Mouse (Mus musculus): ENCODE measurements around the gene Zbtb32. TPM values are rescaled to one million over a fixed set of nuclear protein-coding genes. Genes with fewer than 3 reads are reported as not detected.

Zbtb32 gene
- 19.2 TPM for polyA plus RNA-seq (2017; shearing (Covaris generic))

DNA sequence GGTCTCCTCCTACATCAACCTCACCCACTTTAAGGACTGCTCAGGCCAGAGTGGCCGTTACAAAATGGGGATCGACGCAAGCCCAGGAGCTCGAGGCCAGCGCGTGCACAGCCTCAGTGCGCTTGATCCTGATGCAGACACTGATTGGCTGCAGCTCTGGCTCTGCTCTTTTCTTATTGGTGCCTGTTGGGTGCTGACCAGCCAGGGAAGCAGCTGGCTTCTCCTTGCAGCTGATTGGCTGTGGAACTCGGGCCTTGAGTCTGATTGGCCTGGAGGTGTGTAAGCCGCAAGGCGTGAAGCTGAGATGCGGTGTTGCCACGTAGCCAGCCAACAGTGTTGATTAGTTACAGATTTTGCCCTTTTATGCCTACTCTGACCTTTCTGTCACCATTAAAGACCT is at the start of gene Zbtb32:
Zbtb32 (minus strand) TSS at position 124 of the 400 bp plus-strand sequence.

GRCm38 (mm10) chr7:30635752-30636151 is 37.0 kb upstream of the Zbtb32 start, which contains the start of gene Etv2:
TSS of gene Etv2 (minus strand) at chr7:30635852.

DNA sequence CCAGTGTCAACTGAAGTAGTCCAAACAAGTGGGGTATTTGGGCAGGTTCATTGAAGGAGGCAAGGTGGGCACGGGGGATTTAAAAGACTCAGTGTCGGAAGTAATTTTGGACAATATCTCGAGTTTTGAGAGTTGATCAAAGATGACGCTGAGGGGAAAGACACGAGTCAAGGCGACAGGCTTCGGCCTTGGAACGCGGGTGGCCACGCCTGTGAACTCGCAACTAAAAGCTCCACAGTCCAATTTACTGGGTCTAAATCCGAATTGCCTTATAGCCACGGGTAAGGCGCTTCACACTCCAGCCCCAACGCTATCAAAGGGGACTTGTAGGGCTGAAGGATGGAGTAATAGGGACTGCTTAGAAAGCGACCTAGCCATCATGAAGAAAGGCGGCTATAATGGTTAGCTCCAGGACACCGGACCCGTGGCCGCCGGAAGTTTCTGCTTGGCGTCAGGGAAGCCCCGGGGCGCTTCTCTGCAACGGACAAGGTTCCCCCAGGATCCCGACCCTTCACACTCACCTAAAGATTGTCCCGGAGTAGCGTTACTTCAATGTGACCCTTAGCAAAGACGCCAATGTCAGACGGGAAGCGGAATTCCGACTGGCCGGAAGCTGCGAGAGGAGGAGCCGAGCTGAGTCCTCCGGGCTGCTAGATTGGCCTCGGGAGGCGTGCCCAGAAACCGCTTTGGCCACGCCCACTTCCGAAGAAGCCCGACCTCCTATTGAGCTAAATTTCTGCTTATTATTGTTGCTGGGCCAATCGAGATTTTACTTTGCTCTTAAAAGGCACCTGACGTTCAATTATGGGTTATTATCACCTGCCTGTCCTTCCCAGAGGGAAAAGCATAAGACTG is 27.0 kb upstream of the Zbtb32 start, which contains the start of gene Cox6b1:
Cox6b1 (minus strand) TSS at position 622 of the 855 bp plus-strand sequence.

GRCm38 (mm10) chr7:30612654-30613402 is 14.1 kb upstream of the Zbtb32 start, which contains the start of gene Upk1a:
TSS of gene Upk1a (minus strand) at chr7:30612847.

DNA sequence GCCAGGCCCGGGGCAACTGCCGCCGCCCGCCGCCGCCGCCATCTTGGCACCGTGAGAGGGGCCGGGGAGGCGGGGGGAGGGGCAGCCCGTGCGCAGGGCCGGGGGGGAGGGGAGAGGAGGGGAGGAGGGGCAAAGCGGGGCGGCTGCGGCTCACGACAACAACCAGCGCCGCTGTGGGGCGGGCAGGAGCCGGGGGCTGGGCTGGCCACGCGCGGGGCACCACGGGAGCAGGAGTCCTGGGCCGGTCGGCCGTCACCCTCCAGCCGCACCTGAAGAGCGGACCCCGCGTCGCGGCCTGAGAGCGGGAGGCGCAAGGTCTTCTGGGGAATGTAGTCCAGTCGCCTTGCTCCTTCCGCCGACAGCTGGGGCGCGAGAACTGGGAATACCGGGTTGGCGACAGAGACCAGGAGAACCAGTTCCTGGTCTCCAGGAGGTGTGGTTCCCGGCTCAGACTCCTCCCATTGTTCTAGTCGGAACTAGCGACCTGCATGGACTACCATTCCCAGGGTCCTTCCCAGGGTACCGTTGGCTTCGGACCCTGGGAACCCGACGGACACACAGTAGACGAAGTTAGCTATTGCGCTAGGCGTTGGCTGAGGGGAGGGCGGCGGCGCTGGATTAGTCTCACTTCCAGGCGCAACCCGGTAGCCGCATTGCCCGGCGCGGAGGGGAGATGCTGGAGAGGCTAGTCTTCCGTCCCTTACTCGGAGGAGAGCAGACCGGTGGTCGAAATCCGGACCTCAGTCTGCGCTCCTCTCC is 9.9 kb downstream of the Zbtb32 start, which contains the start of gene Kmt2b:
Kmt2b (minus strand) TSS at position 51 of the 759 bp plus-strand sequence.

DNA sequence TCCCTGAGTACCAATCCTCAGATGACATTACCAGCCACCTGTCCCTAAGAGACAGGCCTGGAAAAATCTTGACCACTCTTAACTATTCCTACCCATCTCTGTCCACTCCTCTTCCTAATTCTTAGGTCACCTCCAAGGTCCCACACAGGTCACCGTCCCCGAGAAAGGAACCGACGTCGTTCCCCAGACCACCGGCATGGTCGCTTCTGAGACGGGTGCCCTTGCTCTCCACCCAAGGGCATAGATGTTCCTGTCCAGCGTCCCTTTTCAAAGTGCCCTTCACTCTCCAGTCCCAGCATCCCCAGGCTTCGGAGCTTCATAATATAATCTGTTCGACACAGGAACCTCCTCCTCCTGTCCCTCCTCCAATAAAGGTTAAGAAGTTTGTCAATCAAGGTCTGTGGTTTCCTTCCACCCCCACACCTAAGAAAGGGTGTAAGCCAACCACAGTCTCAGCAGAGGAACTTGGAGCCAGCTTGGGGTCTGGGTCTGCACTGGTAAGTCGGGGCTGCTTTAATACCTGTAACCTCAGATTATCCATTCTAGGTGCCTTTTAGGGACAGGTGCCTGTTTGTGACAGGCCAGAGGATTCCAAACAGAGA is 33.6 kb downstream of the Zbtb32 start, which contains the start of gene Igflr1:
Igflr1 (plus strand) TSS at position 458 of the 602 bp plus-strand sequence.

GRCm38 (mm10) chr7:30563117-30563905 is 35.4 kb downstream of the Zbtb32 start, which contains the start of the genes U2af1l4, Gm49396 and Psenen:
TSS of gene U2af1l4 (plus strand) at chr7:30563301.
TSS of gene Gm49396 (plus strand) at chr7:30563344.
TSS of gene Psenen (minus strand) at chr7:30563627.

DNA sequence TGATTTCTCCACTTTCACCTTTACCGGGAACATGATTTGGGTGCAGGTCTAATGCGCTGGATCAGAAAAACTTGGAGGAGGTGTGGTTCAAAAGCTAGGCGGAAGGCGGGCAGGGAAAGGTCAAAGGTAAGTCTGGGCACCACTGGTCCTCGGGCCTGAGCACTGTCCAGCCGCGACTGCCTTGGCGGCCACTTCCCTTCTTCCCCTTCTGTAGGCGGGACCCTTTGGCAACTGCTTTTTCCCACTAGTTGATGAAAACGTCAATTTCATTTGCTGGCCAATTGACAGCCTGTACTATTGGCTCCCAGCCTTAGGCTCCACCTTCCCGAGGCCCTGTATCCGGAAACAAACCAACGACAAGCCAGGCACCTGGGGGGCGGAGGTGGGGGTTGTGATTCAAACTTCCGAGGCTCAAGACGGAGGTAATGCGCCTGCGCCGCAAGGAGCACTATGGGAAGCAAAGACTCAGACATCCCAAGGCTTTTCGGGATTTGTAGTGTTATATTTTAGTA is 39.2 kb downstream of the Zbtb32 start, which contains the start of gene Lin37:
Lin37 (minus strand) TSS at position 396 of the 512 bp plus-strand sequence.

GRCm38 (mm10) chr7:30552102-30553020 is 46.3 kb downstream of the Zbtb32 start, which contains the start of the genes Hspb6 and Proser3:
TSS of gene Hspb6 (plus strand) at chr7:30552178.
TSS of gene Proser3 (minus strand) at chr7:30552299.

Other genes with a start within 250 kb of the Zbtb32 start
- gene Lrfn3, start 236.1 kb downstream of the Zbtb32 start, polyA plus RNA-seq (2017; shearing (Covaris generic)) = not detected
- gene Tyrobp, start 185.1 kb downstream of the Zbtb32 start, polyA plus RNA-seq (2017; shearing (Covaris generic)) = 14.5 TPM
- 407 TPM for gene Hcst, start 179.1 kb downstream of the Zbtb32 start, polyA plus RNA-seq (2017; shearing (Covaris generic))
- gene Nfkbid, start 177.2 kb downstream of the Zbtb32 start, polyA plus RNA-seq (2017; shearing (Covaris generic)) = 110 TPM
- 7.7 TPM for gene Aplp1, start 153.4 kb downstream of the Zbtb32 start, polyA plus RNA-seq (2017; shearing (Covaris generic))
- not detected for gene Kirrel2, start 141.2 kb downstream of the Zbtb32 start, polyA plus RNA-seq (2017; shearing (Covaris generic))
- gene Nphs1, start 140.6 kb downstream of the Zbtb32 start, polyA plus RNA-seq (2017; shearing (Covaris generic)) = not detected
- not detected for gene Prodh2, start 105.3 kb downstream of the Zbtb32 start, polyA plus RNA-seq (2017; shearing (Covaris generic))
- 1.5 TPM for gene Arhgap33, start 63.8 kb downstream of the Zbtb32 start, polyA plus RNA-seq (2017; shearing (Covaris generic))
- gene Hspb6, start 46.7 kb downstream of the Zbtb32 start, polyA plus RNA-seq (2017; shearing (Covaris generic)) = 3.7 TPM
- gene Proser3, start 46.6 kb downstream of the Zbtb32 start, polyA plus RNA-seq (2017; shearing (Covaris generic)) = 10.8 TPM
- 102 TPM for gene Lin37, start 39.1 kb downstream of the Zbtb32 start, polyA plus RNA-seq (2017; shearing (Covaris generic))
- 47.4 TPM for gene U2af1l4, start 35.6 kb downstream of the Zbtb32 start, polyA plus RNA-seq (2017; shearing (Covaris generic))
- gene Gm49396, start 35.6 kb downstream of the Zbtb32 start, polyA plus RNA-seq (2017; shearing (Covaris generic)) = 122 TPM
- 244 TPM for gene Psenen, start 35.3 kb downstream of the Zbtb32 start, polyA plus RNA-seq (2017; shearing (Covaris generic))
- gene Igflr1, start 33.5 kb downstream of the Zbtb32 start, polyA plus RNA-seq (2017; shearing (Covaris generic)) = 235 TPM
- 10.1 TPM for gene Kmt2b, start 10.2 kb downstream of the Zbtb32 start, polyA plus RNA-seq (2017; shearing (Covaris generic))
- gene Upk1a, start 13.9 kb upstream of the Zbtb32 start, polyA plus RNA-seq (2017; shearing (Covaris generic)) = 0.82 TPM
- gene Cox6b1, start 27.2 kb upstream of the Zbtb32 start, polyA plus RNA-seq (2017; shearing (Covaris generic)) = 664 TPM
- not detected for gene Etv2, start 36.9 kb upstream of the Zbtb32 start, polyA plus RNA-seq (2017; shearing (Covaris generic))
- gene Rbm42, start 51.4 kb upstream of the Zbtb32 start, polyA plus RNA-seq (2017; shearing (Covaris generic)) = 224 TPM
- 41.2 TPM for gene Haus5, start 66.1 kb upstream of the Zbtb32 start, polyA plus RNA-seq (2017; shearing (Covaris generic))
- gene Pmis2, start 72.7 kb upstream of the Zbtb32 start, polyA plus RNA-seq (2017; shearing (Covaris generic)) = not detected
- gene 2200002J24Rik, start 100.0 kb upstream of the Zbtb32 start, polyA plus RNA-seq (2017; shearing (Covaris generic)) = not detected
- gene Atp4a, start 113.3 kb upstream of the Zbtb32 start, polyA plus RNA-seq (2017; shearing (Covaris generic)) = not detected
- gene Tmem147, start 130.6 kb upstream of the Zbtb32 start, polyA plus RNA-seq (2017; shearing (Covaris generic)) = 117 TPM
- gene Gapdhs, start 144.8 kb upstream of the Zbtb32 start, polyA plus RNA-seq (2017; shearing (Covaris generic)) = 0.37 TPM
- gene Sbsn, start 152.6 kb upstream of the Zbtb32 start, polyA plus RNA-seq (2017; shearing (Covaris generic)) = 1.3 TPM
- gene Dmkn, start 164.8 kb upstream of the Zbtb32 start, polyA plus RNA-seq (2017; shearing (Covaris generic)) = not detected
- not detected for gene Krtdap, start 189.0 kb upstream of the Zbtb32 start, polyA plus RNA-seq (2017; shearing (Covaris generic))
- gene Ffar2, start 224.9 kb upstream of the Zbtb32 start, polyA plus RNA-seq (2017; shearing (Covaris generic)) = not detected